Mouse (Mus musculus) kidney, adult 2 months (tissue): ENCODE measurements around the gene Gchfr. TPM values are rescaled to one million over a fixed set of nuclear protein-coding genes. Genes with fewer than 3 reads are reported as not detected.
A peak's percentile ranks its signal among the peaks of the same experiment; 100 is the strongest.

Experiments
- DNase-seq: peaks from one replicate; pipeline ENCODE4 v3.0.0; 2021
- H3K27ac ChIP-seq: fragments of 200-500 bp; 2 replicates; pipeline ENCODE4 v1.5.1; 2012; ENCODE audit warnings: low read depth, low read length, control low read depth, inconsistent platforms; ENCODE audit not compliant: insufficient read depth
- H3K27me3 ChIP-seq: fragments of 200-500 bp; replicated peaks from 2 replicates; pipeline ENCODE4 v1.6.1; 2012; ENCODE audit warnings: mild to moderate bottlenecking, moderate library complexity, low read length, inconsistent platforms; ENCODE audit not compliant: control insufficient read depth, insufficient read depth
- H3K36me3 ChIP-seq: fragments of 200-500 bp; 2 replicates; pipeline ENCODE4 v1.6.1; 2012; ENCODE audit warnings: mild to moderate bottlenecking, moderate library complexity, low read length, inconsistent platforms; ENCODE audit not compliant: control insufficient read depth, insufficient read depth
- H3K4me1 ChIP-seq: fragments of 200-500 bp; 2 replicates; pipeline ENCODE4 v1.6.1; 2011; ENCODE audit warnings: low read length; ENCODE audit not compliant: control insufficient read depth, insufficient read depth
- H3K4me3 ChIP-seq: fragments of 200-500 bp; 2 replicates; pipeline ENCODE4 v1.5.1; 2011; ENCODE audit warnings: mild to moderate bottlenecking, low read depth, low read length, control low read depth; ENCODE audit not compliant: insufficient read depth
- CTCF ChIP-seq: fragments of 200-500 bp; conservative IDR thresholded peaks from 2 replicates; pipeline ENCODE4 v1.5.1; 2011; ENCODE audit warnings: low read depth, mild to moderate bottlenecking, control low read depth, low read length, moderate library complexity, mixed read lengths; ENCODE audit not compliant: insufficient read depth, insufficient read length
- POLR2A ChIP-seq: fragments of 200-500 bp; IDR thresholded peaks from one replicate; pipeline ENCODE4 v1.6.1; 2011; ENCODE audit warnings: low read depth, low read length, control low read depth
- WGBS: fragments of 180-500 bp; shearing (Covaris S2); methylation state at CpG from one replicate; pipeline ENCODE4 v1.1.7; 2018; 5-methylcytosine and 5-hydroxymethylcytosine counted together
- polyA plus RNA-seq: library from polyadenylated mRNA; depleted of rRNA; stranded (reverse); fragments of >200 nt; gene quantifications from 2 replicates; pipeline ENCODE4 v1.2.3, GENCODE M21; 2012; rRNA removed

Gchfr gene
- polyA plus RNA-seq, result 124 and 144 TPM in 2 replicates

DNA sequence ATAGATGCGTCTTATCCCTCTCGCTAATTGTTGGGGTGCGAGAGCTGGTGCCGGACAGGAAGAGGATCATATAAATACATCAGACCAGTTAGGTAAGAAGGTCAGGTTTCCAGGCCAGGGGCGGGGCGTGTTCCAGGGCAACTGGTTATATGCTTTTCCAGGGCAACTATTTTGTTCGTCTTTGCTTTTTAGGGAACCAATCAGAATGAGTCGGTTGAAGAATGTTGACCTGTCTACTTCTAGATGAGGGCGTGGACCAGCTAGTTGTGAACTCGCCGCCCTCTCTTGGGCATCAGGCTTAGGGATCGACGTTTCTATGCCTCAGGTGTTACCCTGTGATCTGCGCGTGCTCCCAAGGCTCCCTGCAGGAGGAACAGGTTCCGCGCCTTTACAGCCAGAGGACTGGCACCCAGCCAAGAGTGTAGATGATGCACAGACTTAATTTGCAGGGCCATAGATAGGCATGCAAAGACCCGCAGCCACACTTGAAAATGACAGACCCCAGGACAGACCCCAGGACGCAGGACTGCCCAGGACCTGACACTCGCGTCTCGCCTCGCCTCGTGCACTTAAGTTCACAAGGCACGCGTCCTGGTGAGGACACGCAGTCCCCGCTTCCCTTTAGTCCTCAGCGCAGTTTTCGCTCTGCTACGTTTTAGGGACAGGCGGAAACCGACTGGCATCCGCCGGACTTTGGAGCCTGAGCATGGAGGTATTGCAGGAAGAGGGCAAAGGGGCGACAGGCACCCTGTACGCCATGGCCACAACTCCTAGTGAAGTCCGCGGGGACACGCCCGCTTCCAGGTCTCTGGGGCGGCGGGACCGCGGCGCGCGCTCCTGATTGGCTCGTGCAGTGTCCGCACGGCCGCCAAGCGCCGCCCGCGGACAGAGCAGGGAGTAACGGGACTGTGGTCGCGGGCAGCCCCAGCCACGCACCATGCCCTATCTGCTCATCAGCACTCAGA is at the start of gene Gchfr:
Gene Gchfr (plus strand): TSS at position 873 of the 965 bp plus-strand sequence.
- Histone ChIP-seq H3K27me3 (no peaks in the 10 kb centered on the region), H3K27ac (peak within 1 kb of the TSS; percentile 12; the same call in 1 of the 2 replicates), H3K4me1 (no peaks in the 10 kb centered on the region; the same call in 1 of the 2 replicates), H3K36me3 (no peaks in the 10 kb centered on the region), H3K4me3 (peak within 1 kb of the TSS; percentile 53)
- under 1% methylated on average over 60 of the region's 60 CpGs for WGBS
- peak; percentile 91 for DNase-seq
- TF ChIP-seq CTCF (no peak), POLR2A (no peak)

DNA sequence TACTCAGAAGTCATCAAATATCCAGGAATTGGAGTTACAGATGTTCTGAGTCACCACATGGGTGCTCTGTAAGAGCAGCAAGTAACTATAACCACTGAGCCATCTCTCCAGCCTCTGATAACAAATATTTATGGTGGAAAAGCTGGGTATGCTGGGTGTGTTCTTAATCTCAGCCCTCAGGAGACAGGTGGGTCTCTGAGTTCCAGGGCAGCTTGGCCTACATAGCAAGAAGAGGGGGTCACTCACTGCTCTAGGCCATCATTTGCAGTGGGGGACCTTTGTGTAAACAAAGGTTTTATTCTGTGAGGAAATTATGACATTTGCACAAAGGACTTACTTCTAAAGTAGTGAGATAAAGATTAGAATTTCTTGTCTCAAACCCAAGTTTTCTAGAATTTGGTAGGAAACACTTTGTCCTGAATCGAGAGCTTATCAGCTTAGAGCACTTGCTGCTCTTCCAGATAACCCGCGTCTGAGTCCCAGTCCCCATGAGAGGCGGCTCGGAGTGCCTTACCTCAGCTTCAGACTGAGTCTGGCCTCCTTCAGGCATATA is 31.2 kb upstream of the Gchfr start:
- TF ChIP-seq POLR2A, result no peak
- TF ChIP-seq CTCF, result no peak
- 90% methylated on average over 5 of the region's 5 CpGs for WGBS

GRCm38 (mm10) chr2:119145199-119145598 is 22.4 kb upstream of the Gchfr start:
- Histone ChIP-seq H3K36me3 (peaks cover 8% of the 10 kb centered on the region), H3K4me1 (no peaks in the 10 kb centered on the region), H3K4me3 (no peak overlapping the region), H3K27me3 (no peaks in the 10 kb centered on the region), H3K27ac (no peak overlapping the region)
- TF ChIP-seq CTCF (peak; percentile 42), POLR2A (no peak)
- peak; percentile 9 for DNase-seq
- WGBS, result 91% methylated on average over 2 of the region's 2 CpGs

More for the DNA sequence above, 31.2 kb upstream of the Gchfr start:
- H3K4me1 ChIP-seq, result no peaks in the 10 kb centered on the region
- H3K36me3 ChIP-seq, result peaks cover 8% of the 10 kb centered on the region
- DNase-seq, result no peak
- no peak overlapping the region for H3K27ac ChIP-seq
- H3K27me3 ChIP-seq, result no peaks in the 10 kb centered on the region
- H3K4me3 ChIP-seq, result no peak overlapping the region

DNA sequence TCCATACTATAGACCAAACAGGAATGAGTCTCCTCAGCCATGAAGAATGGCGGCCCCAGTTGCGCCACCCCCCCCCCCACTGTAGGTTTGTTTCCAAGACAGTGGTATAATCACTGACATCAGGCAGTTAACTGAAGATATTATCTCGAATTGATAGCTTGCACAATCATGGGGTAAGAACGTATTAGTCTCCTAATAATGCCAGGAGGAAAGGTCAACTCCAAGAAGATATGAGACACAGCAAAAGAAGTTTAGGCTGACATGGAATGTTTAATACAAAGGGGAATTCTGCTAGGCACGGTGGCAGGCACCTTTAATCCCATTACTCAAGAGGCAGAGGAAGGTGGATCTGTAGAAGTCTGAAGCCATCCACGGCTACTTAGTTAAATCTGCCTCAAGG is 21.1 kb upstream of the Gchfr start:
- peaks cover 10% of the 10 kb centered on the region for H3K36me3 ChIP-seq
- no peaks in the 10 kb centered on the region for H3K27me3 ChIP-seq
- DNase-seq, result no peak
- no peak overlapping the region for H3K27ac ChIP-seq
- TF ChIP-seq POLR2A, result no peak
- no peak for TF ChIP-seq CTCF
- no peaks in the 10 kb centered on the region for H3K4me1 ChIP-seq
- 81% methylated on average over 6 of the region's 6 CpGs for WGBS
- no peak overlapping the region for H3K4me3 ChIP-seq

GRCm38 (mm10) chr2:119147160-119147678 is 20.4 kb upstream of the Gchfr start:
- no peaks in the 10 kb centered on the region for H3K4me1 ChIP-seq
- H3K27ac ChIP-seq, result no peak overlapping the region
- H3K27me3 ChIP-seq, result no peaks in the 10 kb centered on the region
- no peak for TF ChIP-seq CTCF
- TF ChIP-seq POLR2A, result no peak
- no peak for DNase-seq
- H3K4me3 ChIP-seq, result no peak overlapping the region
- H3K36me3 ChIP-seq, result peaks cover 10% of the 10 kb centered on the region
- 72% methylated on average over 22 of the region's 22 CpGs for WGBS

DNA sequence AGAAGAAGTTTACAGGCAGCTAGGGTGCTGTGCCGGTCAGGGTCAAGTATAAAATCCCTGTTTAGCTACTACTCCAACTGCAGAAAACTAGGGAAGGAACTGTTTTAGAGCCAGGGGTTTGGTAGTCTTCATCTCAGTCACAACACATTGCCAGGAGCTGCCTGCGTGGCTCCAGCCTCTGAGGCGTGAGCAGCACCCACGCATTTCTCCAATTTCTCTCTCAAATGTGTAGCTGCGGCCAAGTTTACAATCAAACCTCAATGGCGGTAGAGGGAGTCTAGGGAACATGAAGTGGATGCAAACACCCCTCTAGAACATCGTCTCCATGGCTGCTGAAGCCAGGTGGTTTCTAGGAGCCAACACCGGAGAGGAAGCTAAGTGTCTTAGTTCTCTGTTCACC is 19.8 kb upstream of the Gchfr start:
- DNase-seq, result no peak
- 77% methylated on average over 8 of the region's 8 CpGs for WGBS
- no peak overlapping the region for H3K4me3 ChIP-seq
- TF ChIP-seq POLR2A, result no peak
- H3K27me3 ChIP-seq, result no peaks in the 10 kb centered on the region
- no peak overlapping the region for H3K27ac ChIP-seq
- no peaks in the 10 kb centered on the region for H3K4me1 ChIP-seq
- H3K36me3 ChIP-seq, result peaks cover 10% of the 10 kb centered on the region

DNA sequence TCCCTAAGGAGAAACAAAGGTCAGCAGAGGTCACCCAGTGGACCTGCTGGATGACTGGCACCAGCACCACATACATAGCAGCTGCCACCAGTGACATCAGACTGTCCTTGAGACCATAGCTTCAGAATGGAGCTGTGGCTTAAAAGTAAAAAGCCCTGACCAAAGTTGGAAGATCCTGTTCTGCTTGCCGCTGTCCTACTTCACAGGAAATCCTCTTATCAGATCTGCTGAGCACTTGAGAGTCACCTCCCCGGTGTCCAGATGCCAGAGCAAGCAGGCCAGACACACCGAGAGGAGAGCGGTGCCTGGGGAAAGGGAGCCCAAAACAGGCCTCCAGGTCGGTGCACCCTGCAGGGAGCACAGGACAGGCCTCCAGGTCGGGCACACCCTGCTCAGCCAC is 15.3 kb upstream of the Gchfr start:
- Histone ChIP-seq H3K36me3 (peaks cover 4% of the 10 kb centered on the region; the same call in 1 of the 2 replicates), H3K27me3 (no peaks in the 10 kb centered on the region), H3K4me3 (no peak overlapping the region), H3K27ac (no peak overlapping the region), H3K4me1 (peaks cover 6% of the 10 kb centered on the region)
- no peak for TF ChIP-seq POLR2A
- no peak for TF ChIP-seq CTCF
- 76% methylated on average over 6 of the region's 6 CpGs for WGBS
- DNase-seq, result no peak
